Mouse (Mus musculus): ENCODE data around the gene Olfr1494. TPM values are rescaled to one million over a fixed set of nuclear protein-coding genes. Genes with fewer than 3 reads are reported as not detected.

The Olfr1494 gene
- not detected in 2 replicates for total RNA-seq (2021)
- long read RNA-seq: 0 reads

GRCm38 (mm10) chr19:13739428-13739827, at the start of gene Olfr1494:
Olfr1494 (plus strand) TSS chr19:13739728.
- DNase-seq: no peak

GRCm38 (mm10) chr19:13696968-13697367, 42.6 kb upstream of the Olfr1494 start, which contains the start of gene Olfr1491:
Olfr1491 (plus strand) TSS chr19:13697268.
- DNase-seq: no peak

GRCm38 (mm10) chr19:13722978-13723377, 16.6 kb upstream of the Olfr1494 start, which contains the start of gene Olfr1493-ps1:
Olfr1493-ps1 (plus strand) TSS chr19:13723278.
- no peak for DNase-seq

DNA sequence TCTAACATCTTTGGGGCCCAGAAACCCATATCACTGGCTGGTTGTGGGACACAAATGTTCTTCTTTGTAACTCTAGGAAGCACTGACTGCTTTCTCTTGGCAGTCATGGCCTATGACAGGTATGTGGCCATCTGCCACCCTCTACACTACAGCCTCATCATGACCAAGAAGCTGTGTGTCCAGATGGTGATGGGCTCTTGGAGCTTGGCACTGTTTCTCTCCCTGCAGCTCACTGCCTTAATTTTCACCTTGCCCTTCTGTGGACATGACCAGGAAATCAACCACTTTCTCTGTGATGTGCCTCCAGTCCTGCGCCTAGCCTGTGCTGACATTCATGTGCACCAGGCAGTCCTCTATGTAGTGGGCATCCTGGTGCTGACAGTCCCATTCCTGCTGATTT, 9.8 kb downstream of the Olfr1494 start:
- DNase-seq: no peak

DNA sequence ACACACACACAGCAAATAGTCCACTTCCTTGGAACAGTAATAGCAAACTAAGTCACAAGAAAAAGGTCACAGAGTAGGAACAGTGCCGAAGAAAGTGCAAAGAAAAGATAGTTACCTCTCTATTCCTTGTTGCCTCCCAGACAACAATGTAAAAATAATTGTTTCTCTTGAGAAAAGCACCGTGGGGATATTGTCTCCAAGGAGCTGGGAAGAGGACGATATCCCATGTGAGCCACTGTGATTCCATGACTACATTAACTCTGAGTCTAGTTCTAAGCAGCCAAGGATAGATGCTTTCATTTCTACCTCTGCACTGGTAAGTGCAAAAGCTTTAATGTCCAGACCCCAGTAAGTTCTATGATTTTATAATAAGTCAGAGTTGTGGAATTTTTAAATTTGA, 24.8 kb downstream of the Olfr1494 start, which contains the start of gene Olfr1495:
Gene Olfr1495, plus strand, starts transcription at position 301 of the 400 bp plus-strand sequence.
- DNase-seq: no peak

DNA sequence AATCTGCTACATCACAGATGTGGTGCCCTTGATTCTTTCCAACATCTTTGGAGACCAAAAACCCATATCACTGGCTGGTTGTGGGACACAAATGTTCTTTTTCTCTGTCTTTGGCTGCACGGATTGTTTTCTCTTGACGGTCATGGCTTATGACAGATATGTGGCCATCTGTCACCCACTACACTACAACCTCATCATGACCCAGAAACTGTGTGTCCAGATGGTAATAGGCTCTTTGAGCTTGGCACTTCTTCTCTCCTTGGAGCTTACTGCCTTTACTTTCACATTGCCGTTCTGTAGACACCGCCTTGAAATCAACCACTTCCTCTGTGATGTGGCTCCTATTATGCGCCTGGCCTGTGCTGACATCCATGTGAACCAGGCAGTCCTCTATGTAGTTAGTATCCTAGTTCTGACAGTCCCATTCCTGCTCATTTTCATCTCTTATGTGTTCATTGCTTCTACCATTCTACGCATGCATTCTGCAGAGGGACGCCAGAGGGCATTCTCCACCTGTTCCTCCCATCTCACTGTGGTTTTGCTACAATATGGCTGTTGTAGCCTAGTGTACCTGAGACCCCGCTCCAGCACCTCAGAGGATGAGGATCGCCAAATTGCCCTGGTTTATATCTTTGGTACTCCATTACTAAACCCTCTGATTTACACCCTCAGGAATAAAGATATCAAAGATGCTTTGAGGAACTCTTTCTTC, 29.2 kb downstream of the Olfr1494 start:
- no peak for DNase-seq

- DNase-seq: no peak
These were observed 38.0 kb downstream of the Olfr1494 start, which contains the start of gene Olfr1496 for GRCm38 (mm10) chr19:13777578-13777977. Olfr1496 (plus strand) TSS chr19:13777878.

- no peak for DNase-seq
These were observed 58.6 kb downstream of the Olfr1494 start, which contains the start of gene Olfr1497 for GRCm38 (mm10) chr19:13798102-13798501. Olfr1497 (minus strand) TSS chr19:13798202.

Other genes starting within 250 kb of the Olfr1494 start
- gene Olfr1477, start 239.2 kb upstream of the Olfr1494 start, total RNA-seq (2021): not detected in 2 replicates
- not detected in 2 replicates for gene Olfr1480, start 211.8 kb upstream of the Olfr1494 start, total RNA-seq (2021)
- gene Olfr1484, start 156.2 kb upstream of the Olfr1494 start, total RNA-seq (2021): not detected in 2 replicates
- not detected in 2 replicates for gene Olfr1487, start 122.4 kb upstream of the Olfr1494 start, total RNA-seq (2021)
- not detected in 2 replicates for gene Olfr1489, start 108.1 kb upstream of the Olfr1494 start, total RNA-seq (2021)
- not detected in 2 replicates for gene Olfr1490, start 88.6 kb upstream of the Olfr1494 start, total RNA-seq (2021)
- gene Olfr1491, start 42.5 kb upstream of the Olfr1494 start, total RNA-seq (2021): not detected in 2 replicates
- not detected in 2 replicates for gene Olfr1493-ps1, start 16.4 kb upstream of the Olfr1494 start, total RNA-seq (2021)
- not detected in 2 replicates for gene Olfr1495, start 24.9 kb downstream of the Olfr1494 start, total RNA-seq (2021)
- gene Olfr1496, start 38.1 kb downstream of the Olfr1494 start, total RNA-seq (2021): not detected in 2 replicates
- gene Olfr1497, start 58.5 kb downstream of the Olfr1494 start, total RNA-seq (2021): not detected in 2 replicates
- gene Olfr1499, start 79.7 kb downstream of the Olfr1494 start, total RNA-seq (2021): not detected in 2 replicates
- not detected in 2 replicates for gene Olfr1500, start 90.8 kb downstream of the Olfr1494 start, total RNA-seq (2021)
- gene Olfr1501, start 111.0 kb downstream of the Olfr1494 start, total RNA-seq (2021): not detected in 2 replicates
- gene Olfr1502, start 122.1 kb downstream of the Olfr1494 start, total RNA-seq (2021): not detected in 2 replicates
- gene Olfr1504, start 158.2 kb downstream of the Olfr1494 start, total RNA-seq (2021): not detected in 2 replicates
- not detected in 2 replicates for gene Olfr1505, start 173.8 kb downstream of the Olfr1494 start, total RNA-seq (2021)

Data from adrenal gland, postnatal 25 days (tissue).